Comparison of ENCODE assay signal across 8 mouse cellular contexts in genomic region chr3:36495436-36495835, GRCm38 (mm10). TPM values are rescaled to one million over a fixed set of nuclear protein-coding genes. Genes with fewer than 3 reads are reported as not detected.
A peak's percentile ranks its signal among the peaks of the same experiment; 100 is the strongest.
DNase-seq lines count a peak whose midpoint lies in the region; ATAC-seq and TF ChIP-seq lines count a peak whose summit lies in the region.

No protein-coding gene starts in this region.

- H3K9me3 ChIP-seq in intestine, embryonic 15.5 days, result no peaks in the 10 kb centered on the region
- no peaks in the 10 kb centered on the region for H3K9me3 ChIP-seq in midbrain, embryonic 11.5 days (ENCODE audit: control insufficient read depth, low read length)

- WGBS in intestine, embryonic 15.5 days, result 7% methylated on average over 6 of the region's 6 CpGs
- 11% methylated on average over 6 of the region's 6 CpGs for WGBS in midbrain, embryonic 11.5 days

- H3K4me2 ChIP-seq in intestine, embryonic 15.5 days (replicated peaks), result peak overlapping the region; percentile 36; the same call in 1 of the 2 replicates
- no peak overlapping the region for H3K4me2 ChIP-seq in midbrain, embryonic 11.5 days

- H3K27me3 ChIP-seq in intestine, embryonic 15.5 days (replicated peaks), result no peaks in the 10 kb centered on the region
- H3K27me3 ChIP-seq in midbrain, embryonic 11.5 days (ENCODE audit: control insufficient read depth, insufficient read depth, low read length), result no peaks in the 10 kb centered on the region

- H3K4me3 ChIP-seq in cortical plate, adult 2 months (ENCODE audit: insufficient read depth, low read length), result no peak overlapping the region
- no peak overlapping the region for H3K4me3 ChIP-seq in intestine, embryonic 15.5 days (replicated peaks)
- no peak overlapping the region for H3K4me3 ChIP-seq in midbrain, embryonic 11.5 days (ENCODE audit: low read depth, low read length)

- H3K9ac ChIP-seq in intestine, embryonic 15.5 days, result no peak overlapping the region
- no peak overlapping the region for H3K9ac ChIP-seq in midbrain, embryonic 11.5 days (ENCODE audit: low read length)

- no peaks in the 10 kb centered on the region for H3K36me3 ChIP-seq in intestine, embryonic 15.5 days
- no peaks in the 10 kb centered on the region for H3K36me3 ChIP-seq in midbrain, embryonic 11.5 days (ENCODE audit: control insufficient read depth, insufficient read depth, low read length)

- no peak for TF ChIP-seq POLR2A in cortical plate, adult 2 months (IDR thresholded peaks at IDR 0.05; ENCODE audit: extremely low read depth, insufficient read depth, low read length)

- no peak overlapping the region for H3K27ac ChIP-seq in cortical plate, adult 2 months (ENCODE audit: insufficient read depth, low read length)
- no peak overlapping the region for H3K27ac ChIP-seq in intestine, embryonic 15.5 days
- no peak overlapping the region for H3K27ac ChIP-seq in midbrain, embryonic 11.5 days (ENCODE audit: low read depth, low read length)

- intact Hi-C loops in gastrocnemius, postnatal 36 days (cut with DNase I), result loop anchor here (2.0 to 5.0 kb wide), 3 partner anchors 19 to 285 kb away; no protein-coding TSS in a partner anchor
- intact Hi-C loops in left cerebral cortex, postnatal 25 days (cut with DNase I), result loop anchor here (2.0 to 10.0 kb wide), 3 partner anchors 49 to 315 kb away; no protein-coding TSS in a partner anchor

- TF ChIP-seq CTCF in cortical plate, adult 2 months (IDR thresholded peaks at IDR 0.05; ENCODE audit: extremely low read depth, insufficient read depth, low read length), result peak; percentile 84

- ATAC-seq in activated CD4-positive, CD25-positive, alpha-beta regulatory T cell, adult 4 months, result peak; percentile 82
- ATAC-seq in intestine, embryonic 15.5 days, result peak; percentile 82
- peak; percentile 86 for ATAC-seq in midbrain, embryonic 11.5 days (ENCODE audit: low FRiP score)
- ATAC-seq in erythroblast, adult 5-6 weeks (replicated peaks; ENCODE audit: low FRiP score, poor library complexity, severe bottlenecking), result no peak

- peak; percentile 86 to 89 for DNase-seq in gastrocnemius, postnatal 36 days
- peak; percentile 84 to 91 for DNase-seq in left cerebral cortex, postnatal 25 days (ENCODE audit: low spot score in 2 of 2)
- DNase-seq in midbrain, embryonic 11.5 days (ENCODE audit: low spot score, missing footprints), result peak; percentile 99
- peak; percentile 96 for DNase-seq in right cerebral cortex, postnatal 4 days

- H3K4me1 ChIP-seq in cortical plate, adult 2 months (ENCODE audit: control insufficient read depth, insufficient read depth, low read length), result no peaks in the 10 kb centered on the region; the same call in 1 of the 2 replicates
- H3K4me1 ChIP-seq in intestine, embryonic 15.5 days (replicated peaks), result no peaks in the 10 kb centered on the region
- H3K4me1 ChIP-seq in midbrain, embryonic 11.5 days (ENCODE audit: control insufficient read depth, insufficient read depth, low read length), result no peaks in the 10 kb centered on the region

RNA-seq across cellular contexts. Expression of gene 1810062G17Rik, which starts 19.7 kb away (rescaled TPM):
- 1 to 10 TPM in 1 of 2 experiments, under 1 TPM in 1; 0.59 to 2.4 TPM for polyA plus RNA-seq in activated CD4-positive, CD25-positive, alpha-beta regulatory T cell, adult 4 months (2017; shearing (Covaris generic))
- 0.15 and 0.23 TPM in 2 replicates for polyA plus RNA-seq in cortical plate, adult 2 months (2012; rRNA removed)
- total RNA-seq in gastrocnemius, postnatal 36 days (2021), result under 1 TPM in 1 of 2 experiments, not detected in 1; 0.30 TPM
- polyA plus RNA-seq in intestine, embryonic 15.5 days (2015; fragmentation: Nextera tagmentation; extraction: Ambion mirVana), result 1.8 and 2.2 TPM in 2 replicates
- total RNA-seq in left cerebral cortex, postnatal 25 days (2021), result not detected
- polyA plus RNA-seq in midbrain, embryonic 11.5 days (2014; fragmentation: Nextera tagmentation; extraction: Ambion mirVana), result 0.40 TPM in 1 of 2 replicates, not detected in the other
- total RNA-seq in erythroblast, adult 5-6 weeks (2015; ENCODE audit: low replicate concordance), result not detected in 2 replicates
- not detected in 2 replicates for total RNA-seq in erythroblast, adult 5-6 weeks (2017; ENCODE audit: low replicate concordance)

RNA-seq across cellular contexts. Expression of gene Anxa5, which starts 19.7 kb away (rescaled TPM):
- 100 to 1,000 TPM; 135 to 153 TPM for polyA plus RNA-seq in activated CD4-positive, CD25-positive, alpha-beta regulatory T cell, adult 4 months (2017; shearing (Covaris generic))
- 99.2 and 118 TPM in 2 replicates for polyA plus RNA-seq in cortical plate, adult 2 months (2012; rRNA removed)
- 10 to 100 TPM; 36.6 to 46.2 TPM for total RNA-seq in gastrocnemius, postnatal 36 days (2021)
- polyA plus RNA-seq in intestine, embryonic 15.5 days (2015; fragmentation: Nextera tagmentation; extraction: Ambion mirVana), result 247 and 277 TPM in 2 replicates
- 10 to 100 TPM; 59.6 to 78.3 TPM for total RNA-seq in left cerebral cortex, postnatal 25 days (2021)
- polyA plus RNA-seq in midbrain, embryonic 11.5 days (2014; fragmentation: Nextera tagmentation; extraction: Ambion mirVana), result 93.7 and 98.4 TPM in 2 replicates
- 64.0 and 65.2 TPM in 2 replicates for total RNA-seq in erythroblast, adult 5-6 weeks (2015; ENCODE audit: low replicate concordance)
- 34.4 and 48.9 TPM in 2 replicates for total RNA-seq in erythroblast, adult 5-6 weeks (2017; ENCODE audit: low replicate concordance)

RNA-seq across cellular contexts. Expression of gene Gm11549, which starts 26.2 kb away (rescaled TPM):
- not detected for polyA plus RNA-seq in activated CD4-positive, CD25-positive, alpha-beta regulatory T cell, adult 4 months (2017; shearing (Covaris generic))
- polyA plus RNA-seq in cortical plate, adult 2 months (2012; rRNA removed), result 37.6 and 38.9 TPM in 2 replicates
- total RNA-seq in gastrocnemius, postnatal 36 days (2021), result not detected
- 0.33 and 0.44 TPM in 2 replicates for polyA plus RNA-seq in intestine, embryonic 15.5 days (2015; fragmentation: Nextera tagmentation; extraction: Ambion mirVana)
- 10 to 100 TPM; 34.3 to 41.5 TPM for total RNA-seq in left cerebral cortex, postnatal 25 days (2021)
- 1.3 TPM in 2 replicates for polyA plus RNA-seq in midbrain, embryonic 11.5 days (2014; fragmentation: Nextera tagmentation; extraction: Ambion mirVana)
- not detected in 2 replicates for total RNA-seq in erythroblast, adult 5-6 weeks (2015; ENCODE audit: low replicate concordance)
- total RNA-seq in erythroblast, adult 5-6 weeks (2017; ENCODE audit: low replicate concordance), result not detected in 2 replicates

RNA-seq across cellular contexts. Expression of gene Exosc9, which starts 57.0 kb away (rescaled TPM):
- 10 to 100 TPM; 48.1 to 54.1 TPM for polyA plus RNA-seq in activated CD4-positive, CD25-positive, alpha-beta regulatory T cell, adult 4 months (2017; shearing (Covaris generic))
- 35.0 and 35.8 TPM in 2 replicates for polyA plus RNA-seq in cortical plate, adult 2 months (2012; rRNA removed)
- total RNA-seq in gastrocnemius, postnatal 36 days (2021), result 10 to 100 TPM; 12.7 to 15.5 TPM
- 63.6 and 65.1 TPM in 2 replicates for polyA plus RNA-seq in intestine, embryonic 15.5 days (2015; fragmentation: Nextera tagmentation; extraction: Ambion mirVana)
- 10 to 100 TPM; 38.7 to 44.6 TPM for total RNA-seq in left cerebral cortex, postnatal 25 days (2021)
- polyA plus RNA-seq in midbrain, embryonic 11.5 days (2014; fragmentation: Nextera tagmentation; extraction: Ambion mirVana), result 110 and 113 TPM in 2 replicates
- 8.3 and 29.0 TPM in 2 replicates for total RNA-seq in erythroblast, adult 5-6 weeks (2015; ENCODE audit: low replicate concordance)
- total RNA-seq in erythroblast, adult 5-6 weeks (2017; ENCODE audit: low replicate concordance), result 22.2 and 41.8 TPM in 2 replicates

Comparison
In these comparisons a context has a peak if more than half of its experiments do, and no peak if none do; other contexts are left out.
1. RNA of gene Gm11549, which starts 26.2 kb away (polyA plus RNA-seq): 37.6 to 38.9 TPM in cortical plate, adult 2 months; 1.3 TPM in midbrain, embryonic 11.5 days, 0.33 to 0.44 TPM in intestine, embryonic 15.5 days and not detected in activated CD4-positive, CD25-positive, alpha-beta regulatory T cell, adult 4 months; every median in the first group is over 10 times any median in the second.
2. Peak in every context shown above with its lines, with median percentiles within 50 percentile points of each other: DNase-seq.